Mouse (Mus musculus): ENCODE results near the gene 1110002E22Rik. TPM values are rescaled to one million over a fixed set of nuclear protein-coding genes. Genes with fewer than 3 reads are reported as not detected.

Gene 1110002E22Rik
- total and polyA plus RNA-seq, 3 experiments, result under 0.01 to 0.03 TPM; not detected in 1

GRCm38 (mm10) chr3:138083896-138084295 lies 19.0 kb downstream of the 1110002E22Rik start:
- no peaks in the 10 kb centered on the region for H3K9me3 ChIP-seq (replicated peaks; ENCODE audit: insufficient read depth, low read length)
- H3K27ac ChIP-seq (ENCODE audit: control insufficient read depth, low read depth, low read length), result no peak overlapping the region
- no peaks in the 10 kb centered on the region for H3K79me2 ChIP-seq (ENCODE audit: control insufficient read depth, insufficient read depth, low read length, poor library complexity)
- H3K27me3 ChIP-seq (ENCODE audit: control insufficient read depth in 1 of 2, insufficient read depth in 2 of 2, low read length in 2 of 2), result no peaks in the 10 kb centered on the region; a peak in 1 of 4 replicates
- no peaks in the 10 kb centered on the region for H3K36me3 ChIP-seq (ENCODE audit: control insufficient read depth in 1 of 2, insufficient read depth in 2 of 2, low read length in 2 of 2)
- no peak overlapping the region for H3K9ac ChIP-seq (ENCODE audit: control insufficient read depth, low read depth, low read length, poor library complexity, severe bottlenecking)
- H3K4me3 ChIP-seq (ENCODE audit: control insufficient read depth in 1 of 2, insufficient read depth in 1 of 2, low read depth in 2 of 2, low read length in 2 of 2), result no peak overlapping the region
- no peak for TF ChIP-seq MXI1 (IDR thresholded peaks at IDR 0.05; ENCODE audit: low read depth, low read length)
- no peak for TF ChIP-seq CHD1 (IDR thresholded peaks at IDR 0.05; ENCODE audit: low read depth, low read length)
- no peak for TF ChIP-seq TBP (IDR thresholded peaks at IDR 0.05; ENCODE audit: low read depth, low read length)
- TF ChIP-seq RAD21 (IDR thresholded peaks at IDR 0.05; ENCODE audit: low read depth, low read length), result no peak
- TF ChIP-seq HCFC1 (IDR thresholded peaks at IDR 0.05; ENCODE audit: low read depth, low read length), result no peak
- TF ChIP-seq SMC3 (IDR thresholded peaks at IDR 0.05; ENCODE audit: low read depth, low read length), result no peak
- H3K4me1 ChIP-seq (ENCODE audit: control insufficient read depth in 1 of 2, insufficient read depth in 2 of 2, low read length in 2 of 2), result no peaks in the 10 kb centered on the region
- no peak for DNase-seq (ENCODE audit: low read depth, low spot score)

GRCm38 (mm10) chr3:138095301-138095700 lies 30.4 kb downstream of the 1110002E22Rik start:
- H3K4me3 ChIP-seq (ENCODE audit: control insufficient read depth in 1 of 2, insufficient read depth in 1 of 2, low read depth in 2 of 2, low read length in 2 of 2), result no peak overlapping the region
- DNase-seq (ENCODE audit: low read depth, low spot score), result no peak
- TF ChIP-seq GABPA (IDR thresholded peaks at IDR 0.05; ENCODE audit: low read depth, low read length) (no peak), USF1 (IDR thresholded peaks at IDR 0.05; ENCODE audit: low read depth, low read length) (no peak), MAX (IDR thresholded peaks at IDR 0.05; ENCODE audit: low read length) (no peak), MYB (IDR thresholded peaks at IDR 0.05; ENCODE audit: low read depth, low read length) (no peak), BHLHE40 (IDR thresholded peaks at IDR 0.05; ENCODE audit: borderline replicate concordance, low read depth, low read length) (no peak), POLR2AphosphoS2 (IDR thresholded peaks at IDR 0.05; ENCODE audit: low read length) (no peak), MYC (IDR thresholded peaks at IDR 0.05; ENCODE audit: low read depth, low read length) (no peak), ELF1 (IDR thresholded peaks at IDR 0.05; ENCODE audit: low read depth, low read length) (no peak), TAL1 (IDR thresholded peaks at IDR 0.05; ENCODE audit: low read length) (no peak), POLR2A (IDR thresholded peaks at IDR 0.05; ENCODE audit: control insufficient read depth in 1 of 2, insufficient read depth in 1 of 2, low read depth in 1 of 2, low read length in 2 of 2, poor library complexity in 1 of 2) (no peak)
- no peaks in the 10 kb centered on the region for H3K79me2 ChIP-seq (ENCODE audit: control insufficient read depth, insufficient read depth, low read length, poor library complexity)
- no peaks in the 10 kb centered on the region for H3K9me3 ChIP-seq (replicated peaks; ENCODE audit: insufficient read depth, low read length)
- no peaks in the 10 kb centered on the region for H3K36me3 ChIP-seq (ENCODE audit: control insufficient read depth in 1 of 2, insufficient read depth in 2 of 2, low read length in 2 of 2)
- no peaks in the 10 kb centered on the region for H3K27me3 ChIP-seq (ENCODE audit: control insufficient read depth in 1 of 2, insufficient read depth in 2 of 2, low read length in 2 of 2)
- H3K9ac ChIP-seq (ENCODE audit: control insufficient read depth, low read depth, low read length, poor library complexity, severe bottlenecking), result no peak overlapping the region
- no peaks in the 10 kb centered on the region for H3K4me1 ChIP-seq (ENCODE audit: control insufficient read depth in 1 of 2, insufficient read depth in 2 of 2, low read length in 2 of 2)
- no peak overlapping the region for H3K27ac ChIP-seq (ENCODE audit: control insufficient read depth, low read depth, low read length)

- H3K4me3 ChIP-seq (ENCODE audit: control insufficient read depth in 1 of 2, insufficient read depth in 1 of 2, low read depth in 2 of 2, low read length in 2 of 2), result no peak overlapping the region
- no peak overlapping the region for H3K27ac ChIP-seq (ENCODE audit: control insufficient read depth, low read depth, low read length)
- H3K27me3 ChIP-seq (ENCODE audit: control insufficient read depth in 1 of 2, insufficient read depth in 2 of 2, low read length in 2 of 2), result no peaks in the 10 kb centered on the region
- H3K36me3 ChIP-seq (ENCODE audit: control insufficient read depth in 1 of 2, insufficient read depth in 2 of 2, low read length in 2 of 2), result no peaks in the 10 kb centered on the region
- no peaks in the 10 kb centered on the region for H3K9me3 ChIP-seq (replicated peaks; ENCODE audit: insufficient read depth, low read length)
- no peak for DNase-seq (ENCODE audit: low read depth, low spot score)
- no peaks in the 10 kb centered on the region for H3K4me1 ChIP-seq (ENCODE audit: control insufficient read depth in 1 of 2, insufficient read depth in 2 of 2, low read length in 2 of 2)
- no peaks in the 10 kb centered on the region for H3K79me2 ChIP-seq (ENCODE audit: control insufficient read depth, insufficient read depth, low read length, poor library complexity)
- no peak overlapping the region for H3K9ac ChIP-seq (ENCODE audit: control insufficient read depth, low read depth, low read length, poor library complexity, severe bottlenecking)
- TF ChIP-seq CTCF (IDR thresholded peaks at IDR 0.05 in 2 of 3, conservative IDR thresholded peaks at IDR 0.05 in 1 of 3; ENCODE audit: control insufficient read depth in 1 of 3, insufficient read depth in 1 of 3, low read depth in 2 of 3, low read length in 3 of 3, poor library complexity in 1 of 3, severe bottlenecking in 1 of 3) (no peak), SIN3A (IDR thresholded peaks at IDR 0.05; ENCODE audit: low read length) (no peak), USF1 (IDR thresholded peaks at IDR 0.05; ENCODE audit: low read depth, low read length) (no peak), UBTF (IDR thresholded peaks at IDR 0.05; ENCODE audit: borderline replicate concordance, insufficient read depth, low read depth, low read length) (no peak), ELF1 (IDR thresholded peaks at IDR 0.05; ENCODE audit: low read depth, low read length) (no peak), GABPA (IDR thresholded peaks at IDR 0.05; ENCODE audit: low read depth, low read length) (no peak), MXI1 (IDR thresholded peaks at IDR 0.05; ENCODE audit: low read depth, low read length) (no peak), MAFK (IDR thresholded peaks at IDR 0.05; ENCODE audit: borderline replicate concordance, low read depth, low read length) (no peak), CHD2 (IDR thresholded peaks at IDR 0.05; ENCODE audit: low read length) (no peak), MYC (IDR thresholded peaks at IDR 0.05; ENCODE audit: low read depth, low read length) (no peak), E2F4 (IDR thresholded peaks at IDR 0.05; ENCODE audit: borderline replicate concordance, low read depth, low read length) (no peak), ZC3H11A (IDR thresholded peaks at IDR 0.05; ENCODE audit: low read depth, low read length) (no peak), POLR2A (IDR thresholded peaks at IDR 0.05; ENCODE audit: control insufficient read depth in 1 of 2, insufficient read depth in 1 of 2, low read depth in 1 of 2, low read length in 2 of 2, poor library complexity in 1 of 2) (no peak), MEF2A (IDR thresholded peaks at IDR 0.05; ENCODE audit: extremely low read depth, insufficient replicate concordance, low read depth, low read length, poor library complexity, severe bottlenecking) (no peak), ETS1 (IDR thresholded peaks at IDR 0.05; ENCODE audit: low read depth, low read length) (no peak), TBP (IDR thresholded peaks at IDR 0.05; ENCODE audit: low read depth, low read length) (no peak), JUND (IDR thresholded peaks at IDR 0.05; ENCODE audit: low read depth, low read length) (no peak)
Measured at GRCm38 (mm10) chr3:138095718-138096117, 30.9 kb downstream of the 1110002E22Rik start.

Measured in MEL (cell line).